Mouse (Mus musculus) CH12.LX (cell line): ENCODE measurements around the gene Calr. TPM values are rescaled to one million over a fixed set of nuclear protein-coding genes. Genes with fewer than 3 reads are reported as not detected.

Experiments
- DNase-seq: peaks from one replicate; pipeline ENCODE4 v3.0.0-alpha.2; 2013; ENCODE audit errors: extremely low read depth
- H3K27ac ChIP-seq: 2 replicates; pipeline ENCODE4 v1.5.1; 2012; ENCODE audit warnings: low read depth, mild to moderate bottlenecking, control low read depth, moderate library complexity; ENCODE audit not compliant: insufficient read depth
- H3K27me3 ChIP-seq: replicated peaks from 2 replicates; pipeline ENCODE3; 2012; ENCODE audit warnings: inconsistent platforms
- H3K36me3 ChIP-seq, 2 experiments: replicated peaks in 1 of 2; 2 replicates each; pipeline versions ENCODE3 to v1.6.1; 2012; ENCODE audit warnings: inconsistent platforms in 1 of 2, low read length in 1 of 2, mild to moderate bottlenecking in 1 of 2, mixed read lengths in 1 of 2, moderate library complexity in 1 of 2; ENCODE audit not compliant: control insufficient read depth in 1 of 2, insufficient read depth in 1 of 2
- H3K4me1 ChIP-seq, 2 experiments: 2 replicates each; pipeline ENCODE4 v1.6.1; 2012; ENCODE audit warnings: inconsistent platforms in 1 of 2, moderate library complexity in 1 of 2; ENCODE audit not compliant: insufficient read depth in 2 of 2, control insufficient read depth in 1 of 2
- H3K4me2 ChIP-seq: 2 replicates; pipeline ENCODE4 v1.6.1; 2012; ENCODE audit warnings: low read depth, mild to moderate bottlenecking, control low read depth; ENCODE audit not compliant: poor library complexity, insufficient read depth, severe bottlenecking
- H3K4me3 ChIP-seq, 3 experiments: fragments of 150-350 bp in 1 of 3; sonication (generic) in 1 of 3; replicated peaks in 1 of 3; 2 replicates each; pipeline versions ENCODE3 to v1.5.1; 2011 to 2012; ENCODE audit warnings: low read depth in 2 of 3, low read length in 2 of 3, mild to moderate bottlenecking in 2 of 3, moderate library complexity in 2 of 3, control low read depth in 1 of 3, improper control_type of control experiment in 1 of 3, inconsistent platforms in 1 of 3, mixed read lengths in 1 of 3; ENCODE audit not compliant: poor library complexity in 1 of 3
- H3K79me2 ChIP-seq: replicated peaks from 2 replicates; pipeline ENCODE4 v1.6.1; 2012; ENCODE audit warnings: mild to moderate bottlenecking, moderate library complexity; ENCODE audit not compliant: control insufficient read depth, poor library complexity, insufficient read depth, severe bottlenecking; ENCODE audit errors: extremely low read depth
- H3K9ac ChIP-seq: 2 replicates; pipeline ENCODE4 v1.6.1; 2012; ENCODE audit warnings: low read depth, mild to moderate bottlenecking, control low read depth, moderate library complexity; ENCODE audit not compliant: insufficient read depth
- H3K9me3 ChIP-seq: replicated peaks from 2 replicates; pipeline ENCODE3; 2012; ENCODE audit warnings: low read length, inconsistent platforms, mixed read lengths
- BHLHE40 ChIP-seq: IDR thresholded peaks from 2 replicates; pipeline ENCODE4 v1.6.1; 2011; ENCODE audit warnings: mild to moderate bottlenecking, low read depth, low read length, improper control_type of control experiment
- CHD1 ChIP-seq: IDR thresholded peaks from 2 replicates; pipeline ENCODE4 v1.6.1; 2012; ENCODE audit warnings: low read depth, low read length, improper control_type of control experiment, inconsistent platforms
- CHD2 ChIP-seq: IDR thresholded peaks from 2 replicates; pipeline ENCODE4 v1.6.1; 2011; ENCODE audit warnings: low read length, improper control_type of control experiment
- EP300 ChIP-seq: IDR thresholded peaks from 2 replicates; pipeline ENCODE4 v1.6.1; 2011; ENCODE audit warnings: low read length, improper control_type of control experiment
- IRF4 ChIP-seq: IDR thresholded peaks from 2 replicates; pipeline ENCODE4 v1.6.1; 2014; ENCODE audit warnings: low read depth, mild to moderate bottlenecking, inconsistent platforms, low read length, improper control_type of control experiment
- MEF2A ChIP-seq: IDR thresholded peaks from 2 replicates; pipeline ENCODE4 v1.6.1; 2014; ENCODE audit warnings: low read depth, mild to moderate bottlenecking, inconsistent platforms, low read length, improper control_type of control experiment, borderline replicate concordance
- MXI1 ChIP-seq: IDR thresholded peaks from 2 replicates; pipeline ENCODE4 v1.6.1; 2011; ENCODE audit warnings: mild to moderate bottlenecking, low read depth, low read length, improper control_type of control experiment
- POLR2A ChIP-seq: IDR thresholded peaks from 2 replicates; pipeline ENCODE4 v1.6.1; 2011; ENCODE audit warnings: low read depth, mild to moderate bottlenecking, improper control_type of control experiment, low read length
- RCOR1 ChIP-seq: conservative IDR thresholded peaks from 2 replicates; pipeline ENCODE4 v1.6.1; 2012; ENCODE audit warnings: low read depth, mild to moderate bottlenecking, inconsistent platforms, low read length, improper control_type of control experiment
- SMC3 ChIP-seq: IDR thresholded peaks from 2 replicates; pipeline ENCODE4 v1.6.1; 2011; ENCODE audit warnings: low read depth, low read length, improper control_type of control experiment
- TBP ChIP-seq: conservative IDR thresholded peaks from 2 replicates; pipeline ENCODE4 v1.6.1; 2011; ENCODE audit warnings: low read depth, low read length, improper control_type of control experiment
- TCF12 ChIP-seq: IDR thresholded peaks from 2 replicates; pipeline ENCODE4 v1.6.1; 2014; ENCODE audit warnings: low read depth, mild to moderate bottlenecking, inconsistent platforms, low read length, improper control_type of control experiment
- USF1 ChIP-seq: IDR thresholded peaks from 2 replicates; pipeline ENCODE4 v1.6.1; 2014; ENCODE audit warnings: low read depth, mild to moderate bottlenecking, inconsistent platforms, low read length, improper control_type of control experiment
- ZKSCAN1 ChIP-seq: IDR thresholded peaks from 2 replicates; pipeline ENCODE4 v1.6.1; 2012; ENCODE audit warnings: low read depth, inconsistent platforms, low read length, improper control_type of control experiment, borderline replicate concordance
- dilution Hi-C: fragments of 300-500 bp; cut with MboI; formaldehyde crosslinking; loops from 2 replicates; pipeline ENCODE4 v1.14.3; 2020; ENCODE audit warnings: low sequenced_read_pairs; ENCODE audit not compliant: extremely low pct_unique_long_range_greater_than_20kb, extremely low pct_ligation_motif_present
- in situ Hi-C: fragments of 300-500 bp; cut with MboI; formaldehyde crosslinking; loops from 3 replicates; pipeline ENCODE4 v1.14.3; 2019; ENCODE audit warnings: low sequenced_read_pairs, low pct_ligation_motif_present, low pct_unique_long_range_greater_than_20kb, mixed read lengths
- polyA plus RNA-seq: library from polyadenylated mRNA; unstranded; fragments of >175 nt; gene quantifications from 2 replicates; pipeline ENCODE4 v1.2.1, GENCODE M21; 2012; ENCODE audit warnings: low read depth; ENCODE audit not compliant: insufficient read length
- total RNA-seq, 2 experiments: library from RNA; depleted of rRNA; stranded (reverse); fragments of 300-350 nt in 1 of 2; fragments of >200 nt in 1 of 2; gene quantifications; 2 replicates each; pipeline ENCODE4 v1.2.3; 2012 to 2014

Gene Calr
- total and polyA plus RNA-seq, 3 experiments, result 395 to 1,181 (median 627) TPM

- peaks cover 31% of the 10 kb centered on the region for H3K79me2 ChIP-seq
- no peak for DNase-seq
Observed at GRCm38 (mm10) chr8:84847684-84848435, 1.1 kb upstream of the Calr start.

GRCm38 (mm10) chr8:84846094-84846721, 526 bp downstream of the Calr start:
- in situ Hi-C loops (loop anchor here (5.0 kb wide), 1 partner anchor 41 kb away; no protein-coding TSS in a partner anchor), dilution Hi-C loops (no loop called here)
- peak overlapping the region; percentile 85 for H3K9ac ChIP-seq
- H3K79me2 ChIP-seq, result peaks cover 31% of the 10 kb centered on the region
- H3K36me3 ChIP-seq, result peaks cover 39 to 47% of the 10 kb centered on the region in 2 experiments
- no peaks in the 10 kb centered on the region for H3K27me3 ChIP-seq
- peak overlapping the region; percentile 64 for H3K4me2 ChIP-seq
- TF ChIP-seq MEF2A (no peak), MXI1 (peak; percentile 21; the same call in 1 of the 2 replicates), CHD1 (no peak), USF1 (no peak), TBP (no peak), RCOR1 (no peak), IRF4 (no peak), CHD2 (0 out of 2 replicates have a peak, but pooled peaks have one; percentile 33), ZKSCAN1 (no peak), BHLHE40 (0 out of 2 replicates have a peak, but pooled peaks have one; percentile 1), POLR2A (no peak), TCF12 (peak; percentile 5; the same call in 1 of the 2 replicates), SMC3 (no peak), EP300 (no peak; the same call in 1 of the 2 replicates)
- DNase-seq, result no peak
- H3K4me1 ChIP-seq, result peaks cover 13 to 43% of the 10 kb centered on the region in 2 experiments
- H3K27ac ChIP-seq, result peak overlapping the region; percentile 48
- peak overlapping the region; percentile 80 to 98 (median 89) for H3K4me3 ChIP-seq
- H3K9me3 ChIP-seq, result no peaks in the 10 kb centered on the region

More at GRCm38 (mm10) chr8:84847684-84848435, 1.1 kb upstream of the Calr start:
- TF ChIP-seq USF1 (peak; percentile 16; the same call in 1 of the 2 replicates), CHD2 (peak; percentile 46; the same call in 1 of the 2 replicates), CHD1 (no peak)
- in situ Hi-C loops, result loop anchor here (5.0 kb wide), 1 partner anchor 39 kb away; no protein-coding TSS in a partner anchor
- Histone ChIP-seq H3K4me2 (peak overlapping the region; percentile 85), H3K27ac (no peak overlapping the region), H3K36me3 (peaks cover 24 to 30% of the 10 kb centered on the region in 2 experiments), H3K4me3 (peak overlapping the region in 2 of 3 experiments; percentile 70 to 83), H3K4me1 (peaks cover 13 to 34% of the 10 kb centered on the region in 2 experiments), H3K27me3 (no peaks in the 10 kb centered on the region), H3K9ac (peak overlapping the region; percentile 62), H3K9me3 (no peaks in the 10 kb centered on the region)
- dilution Hi-C loops, result no loop called here
